Mouse (Mus musculus): ENCODE measurements around the gene Cracr2a. TPM values are rescaled to one million over a fixed set of nuclear protein-coding genes. Genes with fewer than 3 reads are reported as not detected.

The Cracr2a gene
- total RNA-seq, 4 experiments from 2014 or later: 2.1 to 4.3 (median 4.1) TPM

- DNase-seq: no peak
Measured at GRCm38 (mm10) chr6:127701036-127701783, 140.1 kb downstream of the Cracr2a start.

- no peak for DNase-seq
Measured at GRCm38 (mm10) chr6:127708218-127708628, 147.1 kb downstream of the Cracr2a start.

- DNase-seq: no peak
Measured at GRCm38 (mm10) chr6:127714906-127715305, 153.8 kb downstream of the Cracr2a start.

- no peak for DNase-seq
Measured at GRCm38 (mm10) chr6:127715428-127715827, 154.3 kb downstream of the Cracr2a start.

- DNase-seq: no peak
Measured at GRCm38 (mm10) chr6:127717239-127718137, 156.3 kb downstream of the Cracr2a start.

- no peak for DNase-seq
Measured at GRCm38 (mm10) chr6:127719875-127720274, 158.7 kb downstream of the Cracr2a start.

- no peak for DNase-seq
Measured at GRCm38 (mm10) chr6:127723126-127723525, 162.0 kb downstream of the Cracr2a start.

Other genes starting within 250 kb of the Cracr2a start
- gene Parp11, start 114.5 kb upstream of the Cracr2a start, total RNA-seq (2022): 10 to 100 TPM; 20.7 to 34.0 (median 22.7) TPM
- under 1 TPM in 2 of 4 experiments, not detected in 2; 0.09 to 0.10 TPM for gene Prmt8, start 208.1 kb downstream of the Cracr2a start, total RNA-seq (2022)

Measured in adrenal gland, adult 8-10 months (tissue).